Mouse (Mus musculus) adrenal gland, adult 2 months (tissue): ENCODE measurements at regions not wholly inside any gene's neighbourhood (a gene's known extent, or its start where the extent isn't known, plus 50 kb on each side); places are given as distances from the start of the nearest gene placed in this dataset.

Source experiments
- DNase-seq: peaks from one replicate; pipeline ENCODE4 v3.0.0; 2021

DNA sequence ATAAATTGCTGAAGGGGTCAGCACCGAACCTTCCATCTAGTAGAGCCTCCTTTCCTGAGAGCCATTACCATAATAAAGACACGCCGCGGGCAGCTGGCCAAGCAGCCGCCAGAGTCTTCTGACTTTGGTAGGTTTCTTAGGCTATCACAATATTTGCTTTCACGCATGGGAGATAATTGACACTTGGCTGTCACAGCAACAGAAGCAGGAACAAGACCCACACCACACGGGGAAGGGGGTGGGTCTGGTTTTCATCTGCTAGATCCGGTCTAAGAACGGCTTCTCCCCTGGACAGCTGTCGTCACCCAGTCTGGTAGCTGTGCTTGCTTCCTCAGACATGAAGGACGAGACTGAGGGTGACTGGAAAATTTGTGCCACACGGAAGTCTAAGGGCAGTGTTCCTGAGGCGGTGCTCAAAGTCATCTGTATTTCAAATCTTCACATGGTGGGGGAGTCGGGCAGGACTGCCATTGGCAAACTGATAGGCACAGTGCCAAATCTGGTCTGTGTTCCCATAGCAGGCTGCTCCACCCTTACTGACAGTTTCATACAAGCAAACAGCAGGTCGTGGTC lies 188.9 kb upstream of the Gm10131 start:
- peak; percentile 35 for DNase-seq

DNA sequence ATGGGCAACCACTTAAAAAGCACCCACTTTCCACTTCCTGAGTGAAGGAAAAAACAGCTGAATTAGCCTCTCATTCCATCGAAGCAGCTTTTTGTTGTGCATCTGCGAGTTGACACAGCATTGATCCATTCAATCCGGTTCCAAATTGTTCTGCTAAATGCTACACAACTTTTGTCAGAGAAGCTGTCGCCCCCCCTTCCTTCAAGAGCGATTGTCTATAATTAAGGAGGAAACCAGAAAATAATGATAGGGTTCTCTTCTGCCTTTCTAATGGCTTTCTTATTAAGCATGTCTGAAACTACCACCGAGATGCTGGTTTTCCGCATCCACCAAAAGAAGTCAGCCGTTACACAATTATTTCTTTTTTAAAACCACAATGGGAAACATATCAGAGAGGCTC lies 183.2 kb upstream of the Gm10131 start:
- no peak for DNase-seq

DNA sequence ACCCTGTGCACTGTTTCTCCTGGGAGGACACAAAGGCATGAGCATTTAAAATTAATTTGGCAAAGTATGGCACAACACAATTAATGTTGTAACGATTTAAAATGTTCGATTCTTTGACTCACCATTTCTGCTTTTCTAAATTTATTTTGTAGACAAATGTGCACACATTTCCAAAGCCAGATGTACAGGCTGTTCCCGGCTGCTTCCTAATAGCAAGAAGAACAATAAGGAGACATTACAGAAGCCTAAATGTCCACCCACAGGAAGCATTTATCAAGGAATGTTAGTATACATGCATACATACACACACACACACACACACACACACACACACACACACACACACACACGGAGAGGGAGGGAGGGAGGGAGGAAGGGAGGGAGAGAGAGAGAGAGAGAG lies 179.1 kb upstream of the Gm10131 start:
- no peak for DNase-seq

DNA sequence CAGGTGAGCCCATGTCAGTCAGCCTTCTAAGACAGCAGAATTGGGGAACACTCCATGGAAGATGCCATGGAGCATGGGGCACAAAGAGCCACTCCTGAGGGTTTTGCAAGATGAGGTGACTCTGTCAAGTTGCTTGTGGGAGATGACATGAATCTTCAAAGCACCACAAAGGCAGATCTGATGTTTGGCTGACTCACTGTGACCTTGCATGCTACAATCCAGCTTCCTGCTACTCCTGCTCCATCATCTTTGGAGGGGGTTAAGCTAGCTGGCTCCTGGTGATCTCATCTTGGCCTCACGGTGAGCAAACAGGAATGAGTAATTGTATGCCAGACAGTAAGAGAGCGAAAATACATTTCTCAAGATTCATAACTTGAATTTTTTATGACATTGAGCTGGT lies 176.3 kb upstream of the Gm10131 start:
- peak; percentile 84 for DNase-seq

DNA sequence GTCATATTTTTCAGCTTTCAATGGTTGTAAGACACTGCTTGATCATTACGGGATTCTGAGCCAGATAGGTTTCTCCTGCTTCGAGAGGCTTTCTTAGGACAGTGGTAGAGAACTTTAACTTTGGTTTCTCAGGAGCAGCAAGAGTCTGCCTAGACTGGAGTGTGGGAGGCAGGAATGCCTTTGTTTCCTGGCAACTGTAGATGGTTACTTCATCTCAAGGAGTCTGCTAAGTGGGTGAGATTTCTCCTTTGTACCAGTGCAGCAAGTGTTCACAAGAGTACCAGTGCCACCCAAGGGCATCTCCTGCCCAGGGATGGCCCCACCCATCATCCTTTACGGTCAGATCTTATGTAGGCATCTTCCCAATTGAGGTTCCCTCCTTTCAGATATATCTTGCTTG lies 173.0 kb upstream of the Gm10131 start:
- DNase-seq = no peak

DNA sequence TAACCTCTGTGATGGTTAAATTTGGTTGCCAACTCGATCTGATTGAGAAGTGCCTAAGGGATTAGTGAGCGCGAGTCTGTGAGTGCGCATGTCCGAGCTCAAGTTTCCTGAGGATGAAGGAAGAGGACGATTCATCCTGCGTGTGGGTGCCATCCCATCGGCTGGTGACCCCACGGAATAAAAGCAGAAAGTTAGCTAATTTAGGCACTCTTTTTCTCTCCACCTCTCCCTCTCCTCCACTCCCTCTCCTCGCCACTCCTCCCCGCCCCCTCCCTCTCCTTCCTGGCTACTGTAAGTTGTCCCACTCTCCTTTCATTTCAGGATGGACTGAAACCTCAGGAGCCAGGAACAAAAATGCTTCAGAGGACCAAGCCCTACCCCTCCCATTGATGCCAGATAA lies 168.9 kb upstream of the Gm10131 start:
- no peak for DNase-seq

DNA sequence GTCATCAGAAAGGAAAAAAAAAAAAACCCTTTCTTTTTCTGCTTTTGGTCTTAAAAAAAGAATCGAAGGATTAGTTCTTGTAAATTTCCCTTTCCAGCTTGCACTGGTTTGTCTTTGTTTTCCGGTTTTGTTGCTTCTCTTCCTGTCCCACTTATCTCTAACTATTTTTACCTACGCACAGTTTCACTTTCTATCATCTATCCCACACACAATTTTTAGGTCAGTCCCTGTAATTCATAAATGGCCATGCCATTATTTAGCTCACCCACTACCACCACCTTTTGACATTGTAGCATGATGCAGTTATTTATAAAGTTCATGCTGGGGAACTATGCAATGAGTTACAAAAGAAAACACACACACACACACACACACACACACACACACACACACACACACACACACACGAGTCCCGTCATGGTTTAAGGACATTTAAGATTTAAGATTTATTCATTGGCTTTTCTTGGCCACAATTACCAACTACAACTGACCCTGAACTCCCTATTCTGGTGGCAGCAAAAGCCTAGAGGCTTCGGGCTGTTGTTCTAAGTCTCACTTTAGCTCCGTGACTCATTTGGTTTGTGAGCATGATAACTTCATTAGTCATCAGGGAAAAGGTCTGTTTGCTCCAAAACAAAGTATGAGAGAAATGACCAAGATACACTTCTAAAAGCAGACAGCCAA lies 164.6 kb upstream of the Gm10131 start:
- peak; percentile 74 for DNase-seq

DNA sequence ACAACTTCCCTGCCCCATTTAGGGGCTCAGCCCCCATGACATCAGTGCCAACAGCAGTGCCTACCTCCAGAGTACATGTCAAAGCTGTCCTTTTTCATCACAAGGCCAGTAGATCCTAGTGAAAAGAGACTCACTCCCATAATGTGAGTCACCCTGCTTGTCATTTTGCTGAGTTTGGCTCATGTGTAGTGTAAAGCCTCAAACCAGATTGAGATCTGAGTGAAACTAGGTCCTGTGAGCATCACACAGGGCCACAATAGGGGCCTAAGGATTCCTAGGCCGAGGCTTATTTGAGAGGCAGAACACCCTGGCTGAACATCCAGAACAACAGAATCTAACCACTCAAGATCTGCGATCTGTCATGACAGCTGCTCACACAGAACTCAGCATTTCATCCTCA lies 163.3 kb upstream of the Gm10131 start:
- DNase-seq = peak; percentile 53

DNA sequence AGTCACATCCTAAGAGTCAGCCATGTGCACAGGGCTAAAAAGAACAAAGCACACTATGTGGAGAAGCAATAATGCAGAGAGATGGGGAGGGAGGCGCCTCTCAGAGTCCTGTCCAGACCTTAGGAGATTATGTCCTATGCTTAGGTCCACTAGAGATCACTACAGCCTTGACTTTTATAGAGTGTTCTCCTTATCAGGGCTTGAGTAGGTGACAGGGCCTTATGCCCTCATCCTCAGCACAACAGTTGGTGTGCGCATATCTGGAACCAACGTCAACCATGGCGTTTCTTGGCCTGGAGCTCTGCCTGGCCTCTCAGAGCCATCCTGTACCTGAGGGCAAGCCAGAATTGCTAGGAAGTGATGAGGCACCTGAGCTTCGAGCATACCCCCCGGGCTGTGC lies 162.6 kb upstream of the Gm10131 start:
- DNase-seq = peak; percentile 30

DNA sequence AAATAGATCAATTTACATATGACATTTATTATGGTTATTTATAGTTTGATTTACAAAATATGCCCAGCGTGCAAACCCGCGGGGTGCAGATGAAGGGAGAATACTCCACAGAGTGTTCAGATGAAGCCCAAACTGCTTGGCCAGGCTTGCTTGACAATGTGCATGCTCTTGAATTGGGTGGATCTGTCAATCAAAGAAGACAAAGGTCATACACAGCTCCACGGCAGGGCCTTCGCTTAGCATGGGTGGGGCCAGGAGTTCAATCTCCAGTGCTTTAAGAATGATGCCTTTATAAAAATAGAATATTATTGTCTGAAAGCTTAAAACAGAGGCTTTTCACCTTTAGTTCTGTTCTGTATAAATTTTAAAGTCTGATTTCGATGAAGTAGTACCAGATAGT lies 158.3 kb upstream of the Gm10131 start:
- DNase-seq = no peak

DNA sequence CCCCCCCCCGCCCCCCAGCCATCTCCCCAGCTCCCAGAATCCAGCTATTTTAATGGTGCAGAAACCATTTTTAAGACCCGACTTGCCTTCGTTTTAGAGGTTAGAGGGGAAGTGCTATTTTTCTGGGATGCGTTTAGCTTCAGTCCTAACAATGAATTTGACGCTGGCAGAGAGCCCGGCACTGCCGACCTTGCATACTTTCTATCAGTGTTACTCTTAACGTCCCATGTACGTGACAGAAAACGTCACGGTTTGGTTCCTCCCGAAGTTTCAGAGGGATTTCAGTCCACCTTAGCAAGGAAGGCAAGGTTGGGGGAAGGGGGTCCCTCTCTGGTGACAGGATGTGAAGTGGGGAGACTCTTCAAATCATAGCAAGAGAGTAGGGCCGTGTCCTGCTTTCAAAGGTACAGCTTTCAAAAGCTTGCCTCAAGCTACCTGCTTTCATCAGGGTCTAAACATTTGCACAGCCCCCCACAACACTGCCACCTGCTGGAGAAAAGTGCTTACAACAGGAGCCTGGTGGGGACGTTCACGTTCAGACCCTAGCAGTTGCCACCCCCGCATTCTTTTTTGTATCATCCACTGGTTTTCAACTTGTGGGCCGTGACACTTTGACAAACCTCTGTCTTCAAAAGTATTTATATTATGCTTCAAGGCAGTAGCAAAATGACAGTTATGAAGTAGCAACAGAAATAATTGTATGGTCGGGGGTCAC lies 157.4 kb upstream of the Gm10131 start:
- peak; percentile 44 for DNase-seq

DNA sequence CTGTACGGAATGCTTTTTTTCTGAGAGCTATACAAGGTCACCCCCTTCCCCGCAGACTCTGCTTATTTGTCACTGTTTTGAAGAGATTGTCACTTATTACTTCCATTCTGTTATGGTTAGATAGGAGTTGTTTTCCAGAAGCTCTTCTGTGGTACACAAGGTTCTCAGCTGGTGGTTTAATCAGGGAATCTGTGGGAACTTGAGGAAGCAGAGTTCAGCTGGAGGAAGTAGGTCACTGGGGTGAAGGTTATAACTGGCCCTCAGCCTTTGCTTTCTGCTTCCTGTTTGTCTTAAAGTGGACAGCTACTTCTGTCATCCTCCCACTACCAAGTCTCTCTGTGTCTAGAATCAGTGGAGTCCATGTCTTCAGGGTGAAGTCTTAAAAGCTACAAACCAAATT lies 143.4 kb upstream of the Gm10131 start:
- peak; percentile 18 for DNase-seq

DNA sequence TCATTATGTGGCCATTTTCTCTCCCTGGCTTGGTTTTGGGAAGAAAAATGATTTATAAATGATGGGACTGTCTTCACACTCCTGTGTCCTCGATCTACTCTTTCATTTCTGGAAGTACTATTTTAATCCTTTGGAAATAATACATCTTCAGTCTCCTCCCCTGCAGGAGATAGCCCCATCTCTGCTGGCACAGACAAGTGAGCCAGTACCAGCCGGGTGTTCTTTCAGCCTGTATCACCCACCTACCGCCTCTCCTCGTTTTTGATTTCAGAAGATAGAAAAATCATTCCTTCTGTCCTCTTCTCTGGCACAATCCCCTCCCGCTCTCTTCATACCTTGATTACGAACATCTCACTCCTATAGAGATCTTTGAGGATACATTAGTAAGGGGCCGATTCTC lies 140.4 kb upstream of the Gm10131 start:
- no peak for DNase-seq

DNA sequence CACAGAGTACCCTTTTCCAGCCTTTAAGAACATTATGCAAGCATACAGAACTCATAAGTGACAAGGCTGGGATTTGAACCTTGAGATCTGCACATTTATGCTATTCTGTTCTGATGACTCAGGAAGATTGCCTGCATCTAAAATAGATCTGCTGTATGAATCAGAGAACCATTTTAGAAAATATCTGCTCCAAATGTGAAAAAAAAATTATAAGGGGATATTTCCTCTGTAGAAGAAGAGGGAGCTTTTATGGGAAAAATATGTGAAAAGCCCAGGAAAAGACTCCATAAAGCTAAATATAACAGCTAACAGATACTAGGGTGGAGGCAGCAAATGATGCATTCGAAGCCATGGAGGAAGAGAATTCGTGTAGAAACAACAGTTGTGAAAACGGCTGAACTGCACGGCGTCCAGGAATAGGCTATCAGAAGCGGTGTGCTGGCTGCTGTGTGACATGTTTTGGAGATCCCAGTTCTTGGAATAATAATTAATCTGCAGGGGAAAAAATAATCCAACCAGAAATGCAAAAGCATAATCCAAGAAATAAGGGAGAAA lies 127.9 kb upstream of the Gm10131 start:
- DNase-seq = no peak

DNA sequence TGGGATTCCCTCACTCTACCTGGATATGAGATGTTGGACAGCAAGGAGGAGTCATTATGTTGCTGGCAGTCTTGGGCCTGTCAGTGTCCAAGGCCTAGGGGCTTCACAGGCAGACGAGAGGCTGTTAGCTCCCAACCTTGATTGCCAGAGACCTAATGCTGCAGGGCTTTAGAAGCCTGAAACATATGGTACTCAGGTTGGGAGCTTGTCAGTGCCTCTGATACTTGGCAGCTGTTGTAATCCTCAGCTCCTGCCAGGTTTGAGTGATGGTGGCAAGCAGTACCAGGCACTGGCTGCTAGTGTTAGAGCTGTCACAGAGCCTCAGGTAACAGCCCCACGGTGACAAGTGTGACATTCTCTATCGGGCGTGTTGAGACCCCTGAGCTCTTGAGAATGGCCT lies 122.2 kb upstream of the Gm10131 start:
- DNase-seq = no peak

DNA sequence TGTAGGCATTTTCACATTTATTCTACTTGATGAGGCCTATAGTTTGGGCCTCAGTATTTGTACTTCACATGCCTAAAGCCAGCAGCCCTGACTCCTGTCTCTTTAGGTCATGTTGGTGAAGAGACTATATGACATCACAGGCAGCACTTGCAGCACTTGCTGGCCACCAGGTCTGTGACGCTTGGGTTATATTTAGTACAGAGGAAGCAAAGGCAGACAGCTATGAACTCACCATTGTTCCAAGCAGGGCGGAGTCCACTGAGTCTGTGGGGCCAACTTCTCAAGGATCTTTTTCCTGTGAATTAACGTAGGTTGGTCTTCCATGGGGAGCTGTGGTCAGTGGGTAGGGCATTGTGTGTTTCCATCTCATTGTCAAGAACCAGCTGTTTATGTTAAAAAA lies 117.9 kb upstream of the Gm10131 start:
- peak; percentile 17 for DNase-seq

DNA sequence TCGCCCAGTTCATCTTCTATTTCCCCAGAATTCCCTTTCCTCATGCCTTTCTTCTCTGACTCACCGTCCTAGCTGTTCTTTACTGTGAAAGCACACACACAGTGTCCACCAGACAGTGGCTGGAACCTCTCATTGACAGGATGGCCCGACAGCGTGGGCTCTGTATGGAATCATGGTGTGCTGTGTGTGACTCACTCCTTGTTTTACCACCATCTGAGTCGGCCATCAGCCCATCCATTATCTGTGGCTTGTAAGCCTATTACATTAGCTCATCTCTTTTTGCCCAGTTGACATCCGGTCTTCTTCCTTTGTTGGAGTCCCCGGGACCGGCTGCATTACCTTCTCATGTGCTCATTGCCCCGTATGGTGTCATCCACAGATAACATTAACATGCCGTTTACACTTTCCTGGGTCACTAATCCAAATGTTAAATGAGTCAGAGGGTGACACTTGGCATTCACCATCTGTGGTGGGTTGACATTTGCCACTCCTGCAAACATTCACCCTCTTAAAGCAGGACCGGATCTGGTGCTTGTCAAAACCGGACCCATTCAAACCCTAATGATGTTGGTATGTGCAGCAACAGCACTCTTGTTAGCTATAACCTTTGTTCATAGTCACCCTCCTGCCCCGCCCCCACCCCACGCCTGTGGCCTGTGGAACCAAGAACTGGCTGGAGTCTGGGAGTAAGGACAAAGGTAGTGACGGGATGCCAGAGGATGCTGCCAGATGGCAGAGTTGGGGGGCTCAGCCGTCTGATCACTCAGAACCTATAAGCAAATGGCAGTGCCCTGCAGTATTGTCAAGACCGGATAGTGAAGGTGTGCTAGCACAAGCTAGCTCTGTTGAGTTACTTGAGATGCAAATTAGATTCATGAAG lies 113.7 kb upstream of the Gm10131 start:
- peak; percentile 7 for DNase-seq

DNA sequence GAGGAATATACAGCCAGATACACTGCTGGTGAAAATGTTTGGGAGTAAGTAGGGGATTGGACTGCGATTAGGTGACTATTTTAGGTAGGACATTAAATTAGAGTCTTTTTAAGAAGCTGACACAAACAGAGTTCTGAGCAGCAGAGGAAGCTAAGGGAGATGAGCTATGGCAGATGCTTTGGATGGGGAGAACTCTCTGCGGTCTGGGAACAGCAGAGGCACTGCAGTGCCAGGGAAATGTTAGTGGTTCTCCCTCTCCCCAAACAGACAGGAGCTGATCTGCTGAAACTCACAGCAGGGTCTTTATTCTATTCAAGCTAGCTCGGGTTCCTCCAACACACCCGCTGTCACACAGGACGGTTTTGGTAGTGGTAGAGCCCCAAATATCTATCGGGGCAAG lies 110.7 kb upstream of the Gm10131 start:
- no peak for DNase-seq
